Mouse (Mus musculus): ENCODE measurements around the gene Kifc1. TPM values are rescaled to one million over a fixed set of nuclear protein-coding genes. Genes with fewer than 3 reads are reported as not detected.

Gene Kifc1
- total RNA-seq, 2 experiments from 2014 or later, result 9.0 to 41.3 TPM

GRCm38 (mm10) chr17:33865330-33866030, 25.0 kb downstream of the Kifc1 start:
- peak; percentile 80 for ATAC-seq (ENCODE audit: poor library complexity, severe bottlenecking)

GRCm38 (mm10) chr17:33857816-33858215, 32.6 kb downstream of the Kifc1 start:
- no peak for ATAC-seq (ENCODE audit: poor library complexity, severe bottlenecking)

- no peak for ATAC-seq (ENCODE audit: poor library complexity, severe bottlenecking)
Measured at GRCm38 (mm10) chr17:33851331-33851730, 39.1 kb downstream of the Kifc1 start.

GRCm38 (mm10) chr17:33848139-33848538, 42.3 kb downstream of the Kifc1 start:
- no peak for ATAC-seq (ENCODE audit: poor library complexity, severe bottlenecking)

- ATAC-seq (ENCODE audit: poor library complexity, severe bottlenecking), result no peak
Measured at GRCm38 (mm10) chr17:33844196-33844595, 46.3 kb downstream of the Kifc1 start.

GRCm38 (mm10) chr17:33842966-33843795, 47.3 kb downstream of the Kifc1 start, which contains the start of gene Cd320:
Gene Cd320, plus strand, starts transcription at chr17:33843091.
- peak; percentile 96 for ATAC-seq (ENCODE audit: poor library complexity, severe bottlenecking)

- no peak for ATAC-seq (ENCODE audit: poor library complexity, severe bottlenecking)
Measured at GRCm38 (mm10) chr17:33829561-33829960, 60.9 kb downstream of the Kifc1 start.

- ATAC-seq (ENCODE audit: poor library complexity, severe bottlenecking), result no peak
Measured at GRCm38 (mm10) chr17:33828892-33829291, 61.6 kb downstream of the Kifc1 start.

- peak; percentile 60 for ATAC-seq (ENCODE audit: poor library complexity, severe bottlenecking)
Measured at GRCm38 (mm10) chr17:33826850-33827249, 63.6 kb downstream of the Kifc1 start.

Other genes starting within 250 kb of the Kifc1 start
- gene Hnrnpm, start 203.8 kb downstream of the Kifc1 start, total RNA-seq (2015), result 362 and 391 TPM in 2 replicates
- gene Hnrnpm, start 203.8 kb downstream of the Kifc1 start, total RNA-seq (2017), result 264 and 265 TPM in 2 replicates
- 51.4 and 64.2 TPM in 2 replicates for gene March2, start 172.0 kb downstream of the Kifc1 start, total RNA-seq (2015)
- 42.7 and 46.6 TPM in 2 replicates for gene March2, start 172.0 kb downstream of the Kifc1 start, total RNA-seq (2017)
- gene Rab11b, start 130.1 kb downstream of the Kifc1 start, total RNA-seq (2015), result 94.0 and 104 TPM in 2 replicates
- 26.7 and 41.1 TPM in 2 replicates for gene Rab11b, start 130.1 kb downstream of the Kifc1 start, total RNA-seq (2017)
- gene Angptl4, start 108.8 kb downstream of the Kifc1 start, total RNA-seq (2015), result 0.59 and 0.80 TPM in 2 replicates
- gene Angptl4, start 108.8 kb downstream of the Kifc1 start, total RNA-seq (2017), result 0.33 and 0.73 TPM in 2 replicates
- 12.3 and 16.2 TPM in 2 replicates for gene Kank3, start 80.1 kb downstream of the Kifc1 start, total RNA-seq (2015)
- 13.5 and 14.8 TPM in 2 replicates for gene Kank3, start 80.1 kb downstream of the Kifc1 start, total RNA-seq (2017)
- 875 and 928 TPM in 2 replicates for gene Rps28, start 66.1 kb downstream of the Kifc1 start, total RNA-seq (2015)
- gene Rps28, start 66.1 kb downstream of the Kifc1 start, total RNA-seq (2017), result 2,242 and 2,459 TPM in 2 replicates
- 150 and 160 TPM in 2 replicates for gene Ndufa7, start 66.1 kb downstream of the Kifc1 start, total RNA-seq (2015)
- 110 and 139 TPM in 2 replicates for gene Ndufa7, start 66.1 kb downstream of the Kifc1 start, total RNA-seq (2017)
- gene Cd320, start 47.6 kb downstream of the Kifc1 start, total RNA-seq (2015), result 2.5 and 4.0 TPM in 2 replicates
- gene Cd320, start 47.6 kb downstream of the Kifc1 start, total RNA-seq (2017), result 0.85 and 1.5 TPM in 2 replicates
- not detected in 2 replicates for gene Gm7029, start 16.8 kb downstream of the Kifc1 start, total RNA-seq (2015)
- not detected in 2 replicates for gene Gm7029, start 16.8 kb downstream of the Kifc1 start, total RNA-seq (2017)
- 4.9 and 9.8 TPM in 2 replicates for gene Platr17, start 14.5 kb upstream of the Kifc1 start, total RNA-seq (2015)
- 2.6 and 5.9 TPM in 2 replicates for gene Platr17, start 14.5 kb upstream of the Kifc1 start, total RNA-seq (2017)
- 42.1 and 49.7 TPM in 2 replicates for gene Daxx, start 18.8 kb upstream of the Kifc1 start, total RNA-seq (2015)
- gene Daxx, start 18.8 kb upstream of the Kifc1 start, total RNA-seq (2017), result 39.3 and 63.3 TPM in 2 replicates
- 99.7 and 105 TPM in 2 replicates for gene Tapbp, start 25.2 kb upstream of the Kifc1 start, total RNA-seq (2015)
- 88.9 and 93.3 TPM in 2 replicates for gene Tapbp, start 25.2 kb upstream of the Kifc1 start, total RNA-seq (2017)
- gene Zbtb22, start 25.2 kb upstream of the Kifc1 start, total RNA-seq (2015), result 13.7 and 14.0 TPM in 2 replicates
- gene Zbtb22, start 25.2 kb upstream of the Kifc1 start, total RNA-seq (2017), result 22.0 and 25.8 TPM in 2 replicates
- gene Rgl2, start 38.9 kb upstream of the Kifc1 start, total RNA-seq (2015), result 33.6 and 38.2 TPM in 2 replicates
- gene Rgl2, start 38.9 kb upstream of the Kifc1 start, total RNA-seq (2017), result 51.8 and 58.3 TPM in 2 replicates
- 84.1 and 88.3 TPM in 2 replicates for gene Pfdn6, start 49.7 kb upstream of the Kifc1 start, total RNA-seq (2015)
- gene Pfdn6, start 49.7 kb upstream of the Kifc1 start, total RNA-seq (2017), result 148 and 161 TPM in 2 replicates
- 12.2 and 12.4 TPM in 2 replicates for gene Wdr46, start 50.0 kb upstream of the Kifc1 start, total RNA-seq (2015)
- gene Wdr46, start 50.0 kb upstream of the Kifc1 start, total RNA-seq (2017), result 21.6 and 23.7 TPM in 2 replicates
- gene B3galt4, start 60.8 kb upstream of the Kifc1 start, total RNA-seq (2015), result 3.5 and 4.0 TPM in 2 replicates
- gene B3galt4, start 60.8 kb upstream of the Kifc1 start, total RNA-seq (2017), result 4.9 and 5.7 TPM in 2 replicates
- gene Vps52, start 65.2 kb upstream of the Kifc1 start, total RNA-seq (2015), result 15.7 and 17.7 TPM in 2 replicates
- 11.6 and 22.8 TPM in 2 replicates for gene Vps52, start 65.2 kb upstream of the Kifc1 start, total RNA-seq (2017)
- gene Rps18, start 65.3 kb upstream of the Kifc1 start, total RNA-seq (2015), result 2,016 and 2,115 TPM in 2 replicates
- 724 and 801 TPM in 2 replicates for gene Rps18, start 65.3 kb upstream of the Kifc1 start, total RNA-seq (2017)
- 868 and 887 TPM in 2 replicates for gene H2-K1, start 109.7 kb upstream of the Kifc1 start, total RNA-seq (2015)
- 668 and 686 TPM in 2 replicates for gene H2-K1, start 109.7 kb upstream of the Kifc1 start, total RNA-seq (2017)
- gene Ring1, start 134.0 kb upstream of the Kifc1 start, total RNA-seq (2015), result 5.3 and 6.7 TPM in 2 replicates
- 7.9 and 9.6 TPM in 2 replicates for gene Ring1, start 134.0 kb upstream of the Kifc1 start, total RNA-seq (2017)
- gene H2-Ke6, start 137.4 kb upstream of the Kifc1 start, total RNA-seq (2015), result 67.7 and 84.3 TPM in 2 replicates
- gene H2-Ke6, start 137.4 kb upstream of the Kifc1 start, total RNA-seq (2017), result 34.6 and 35.5 TPM in 2 replicates
- gene Slc39a7, start 141.0 kb upstream of the Kifc1 start, total RNA-seq (2015), result 5.4 and 6.4 TPM in 2 replicates
- 72.5 and 83.1 TPM in 2 replicates for gene Slc39a7, start 141.0 kb upstream of the Kifc1 start, total RNA-seq (2017)
- 19.6 and 23.4 TPM in 2 replicates for gene Rxrb, start 141.2 kb upstream of the Kifc1 start, total RNA-seq (2015)
- 23.7 and 27.2 TPM in 2 replicates for gene Rxrb, start 141.2 kb upstream of the Kifc1 start, total RNA-seq (2017)
- 0.36 and 0.87 TPM in 2 replicates for gene Col11a2, start 148.8 kb upstream of the Kifc1 start, total RNA-seq (2015)
- 1.2 and 1.5 TPM in 2 replicates for gene Col11a2, start 148.8 kb upstream of the Kifc1 start, total RNA-seq (2017)
- 10.0 and 10.8 TPM in 2 replicates for gene H2-Oa, start 201.7 kb upstream of the Kifc1 start, total RNA-seq (2015)
- gene H2-Oa, start 201.7 kb upstream of the Kifc1 start, total RNA-seq (2017), result 3.7 and 6.9 TPM in 2 replicates
- 172 and 189 TPM in 2 replicates for gene H2-DMa, start 228.9 kb upstream of the Kifc1 start, total RNA-seq (2015)
- gene H2-DMa, start 228.9 kb upstream of the Kifc1 start, total RNA-seq (2017), result 145 and 152 TPM in 2 replicates
- 287 and 312 TPM in 2 replicates for gene Brd2, start 232.0 kb upstream of the Kifc1 start, total RNA-seq (2015)
- gene Brd2, start 232.0 kb upstream of the Kifc1 start, total RNA-seq (2017), result 286 and 353 TPM in 2 replicates

Measured in megakaryocyte, adult 5-6 weeks (primary cell).